Mouse (Mus musculus) neural tube, postnatal 0 days (tissue): ENCODE measurements around the gene Prkacb. TPM values are rescaled to one million over a fixed set of nuclear protein-coding genes. Genes with fewer than 3 reads are reported as not detected.

Experiments
- polyA plus RNA-seq: library from polyadenylated mRNA; unstranded; fragments of >200 nt; fragmentation: Nextera tagmentation; extraction: Ambion mirVana; gene quantifications from 2 replicates; pipeline ENCODE4 v1.2.1, GENCODE M21; 2015

Prkacb gene
- polyA plus RNA-seq: 171 and 177 TPM in 2 replicates

DNA sequence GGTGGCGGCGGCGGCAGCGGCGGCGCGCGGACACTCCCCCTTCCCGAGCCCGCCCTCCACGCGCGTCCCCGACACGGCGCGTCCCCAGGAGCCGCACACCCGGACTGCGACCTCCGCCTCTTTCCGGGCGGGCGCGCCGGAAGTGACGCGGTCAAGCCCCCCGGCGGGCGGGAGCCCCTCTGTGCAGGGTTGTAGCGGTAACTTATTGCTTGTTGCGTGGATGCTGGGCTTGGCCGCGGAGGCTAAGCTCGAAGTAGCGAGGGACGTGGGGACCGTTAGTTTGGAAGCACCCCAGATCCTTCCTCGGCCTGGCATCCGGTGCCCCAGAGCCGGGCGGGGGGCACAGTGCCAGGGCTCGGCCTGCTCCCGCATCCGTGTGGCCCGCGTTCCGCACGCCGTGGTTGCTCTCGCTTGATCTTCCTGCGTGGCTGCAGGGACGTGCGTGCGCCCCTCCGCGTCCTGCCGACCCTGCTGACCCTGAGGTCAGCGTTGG is at the start of gene Prkacb:
TSS of gene Prkacb (minus strand) at position 90 of the 493 bp plus-strand sequence.

DNA sequence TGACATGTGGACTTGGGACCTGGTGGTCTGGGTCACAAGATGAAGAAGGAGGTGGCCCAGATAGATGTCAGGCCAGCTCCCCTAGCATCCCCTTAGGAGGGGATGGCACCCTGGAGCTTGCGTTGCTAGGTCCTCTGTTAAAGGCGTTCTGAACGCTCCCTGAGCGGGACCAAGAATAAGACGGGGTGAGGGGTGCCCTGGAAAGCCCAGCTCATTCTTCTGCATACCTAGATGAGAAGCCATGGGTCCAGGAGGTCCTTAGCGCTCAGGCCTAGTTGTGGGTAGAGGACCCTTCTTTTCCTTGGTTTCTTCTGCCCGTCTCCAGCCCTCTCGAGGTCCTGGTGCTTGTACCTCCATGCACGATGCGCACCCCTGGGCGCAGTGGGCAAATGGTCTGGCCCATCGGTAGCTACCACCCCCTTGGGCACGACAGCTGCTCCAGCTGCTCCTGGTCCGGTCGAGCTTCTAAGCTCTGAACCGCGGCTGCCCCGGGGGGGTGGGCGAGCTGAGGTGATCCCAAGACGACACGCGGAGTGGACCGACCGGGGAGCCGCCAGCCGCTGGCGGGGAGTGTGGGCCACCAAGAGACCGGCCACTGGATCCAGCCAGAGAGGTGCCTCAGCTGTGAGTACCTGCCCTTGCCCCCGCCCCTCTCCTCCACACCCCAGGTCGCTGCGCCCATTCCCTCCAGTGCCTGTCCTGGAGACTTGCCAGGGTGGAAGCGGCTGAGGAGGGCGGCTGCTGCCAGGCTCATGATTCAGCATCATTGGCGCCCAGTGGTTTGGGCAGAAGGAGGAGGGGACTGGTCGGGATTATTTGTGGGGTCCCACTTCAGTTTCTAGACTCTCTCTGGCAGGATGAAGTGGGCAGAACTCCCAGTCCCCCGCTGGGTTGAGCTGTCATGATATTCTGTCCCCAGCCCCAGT is 39.4 kb upstream of the Prkacb start, which contains the start of gene Ttll7:
TSS of gene Ttll7 (plus strand) at position 402 of the 926 bp plus-strand sequence.

DNA sequence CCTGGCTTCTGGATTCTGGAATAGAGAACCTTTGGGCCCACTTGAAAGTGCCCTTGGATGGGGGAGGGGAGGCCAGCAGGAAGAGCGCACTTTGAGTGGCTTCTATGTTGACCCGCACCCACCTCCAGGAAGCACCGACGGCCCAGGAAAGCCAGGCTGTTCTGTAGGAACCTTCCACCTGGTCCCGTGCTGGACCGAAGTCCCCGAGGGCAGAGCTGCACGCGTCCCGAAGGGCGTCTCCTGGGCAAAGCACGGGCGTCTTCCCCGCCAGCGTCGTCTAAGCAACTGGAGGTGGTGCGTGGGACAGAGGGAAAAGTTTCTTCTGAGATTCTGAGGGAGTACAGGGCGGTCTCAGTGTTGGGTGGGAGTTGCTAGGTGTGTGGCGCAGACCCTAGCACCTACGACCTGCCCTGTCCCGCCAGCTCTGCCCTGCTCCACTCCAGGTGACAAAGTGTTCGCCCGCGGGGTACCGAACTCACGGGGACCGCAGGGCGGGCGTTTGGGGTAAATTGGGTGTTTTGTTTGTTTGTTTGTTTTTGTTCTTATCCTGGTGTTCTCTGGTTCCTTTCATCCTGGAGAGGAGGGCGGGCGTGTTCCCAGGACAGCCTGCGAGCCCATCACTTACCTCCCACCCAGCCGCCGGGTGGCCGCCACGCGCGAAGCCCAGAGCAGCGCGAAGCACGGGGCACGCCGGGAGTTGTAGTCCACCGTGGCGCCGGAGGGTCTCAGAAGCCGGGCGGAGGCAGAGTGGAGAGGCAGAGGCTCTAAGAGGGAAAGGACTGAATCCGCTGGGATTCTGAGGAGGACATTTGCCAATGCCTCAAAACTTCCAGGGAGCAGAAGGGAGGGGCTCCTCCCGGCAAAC is 127.7 kb downstream of the Prkacb start, which contains the start of gene Samd13:
TSS of gene Samd13 (minus strand) at position 782 of the 865 bp plus-strand sequence.

Other genes with a start within 250 kb of the Prkacb start
- gene Uox, start 242.6 kb downstream of the Prkacb start, polyA plus RNA-seq: 0.12 and 0.60 TPM in 2 replicates
- not detected in 2 replicates for gene Dnase2b, start 197.4 kb downstream of the Prkacb start, polyA plus RNA-seq
- gene 4930503B20Rik, start 161.7 kb downstream of the Prkacb start, polyA plus RNA-seq: 0.46 TPM in 1 of 2 replicates, not detected in the other
- 0.43 and 0.54 TPM in 2 replicates for gene Samd13, start 127.4 kb downstream of the Prkacb start, polyA plus RNA-seq
- 10.6 and 14.1 TPM in 2 replicates for gene Ttll7, start 39.4 kb upstream of the Prkacb start, polyA plus RNA-seq